Mouse (Mus musculus) lung, adult 2 months (tissue): ENCODE measurements at regions not wholly inside any gene's neighbourhood (a gene's known extent, or its start where the extent isn't known, plus 50 kb on each side); places are given as distances from the start of the nearest gene placed in this dataset.

ENCODE experiments used
- CTCF ChIP-seq: fragments of 200-500 bp; IDR thresholded peaks from 2 replicates; pipeline ENCODE4 v1.5.1; 2011; ENCODE audit warnings: mild to moderate bottlenecking, low read length, control low read depth; ENCODE audit not compliant: insufficient read depth
- POLR2A ChIP-seq: fragments of 200-500 bp; IDR thresholded peaks from 2 replicates; pipeline ENCODE4 v1.6.1; 2011; ENCODE audit warnings: low read depth, mild to moderate bottlenecking, control low read depth, low read length, borderline replicate concordance; ENCODE audit errors: extremely low read depth

GRCm38 (mm10) chr6:109176876-109177275 is 348.4 kb downstream of the Edem1 start:
- no peak for TF ChIP-seq POLR2A
- no peak for TF ChIP-seq CTCF
